Mouse (Mus musculus) neural tube, embryonic 12.5 days (tissue): Measurements from ENCODE around the gene Crp. TPM values are rescaled to one million over a fixed set of nuclear protein-coding genes. Genes with fewer than 3 reads are reported as not detected.

Source experiments
- ATAC-seq: fragments of 200-750 bp; cut with Nextera tagmentation; 2 replicates; pipeline ENCODE4 v1.8.0; 2017; ENCODE audit warnings: low read depth, mild to moderate bottlenecking, moderate TSS enrichment, moderate library complexity; ENCODE audit not compliant: low FRiP score
- H3K27ac ChIP-seq: fragments of 300-500 bp; sonication (generic); 2 replicates; pipeline ENCODE4 v1.5.1; 2016
- H3K27me3 ChIP-seq: fragments of 300-500 bp; sonication (generic); replicated peaks from 2 replicates; pipeline ENCODE4 v1.6.1; 2016; ENCODE audit warnings: mild to moderate bottlenecking
- H3K36me3 ChIP-seq: fragments of 300-500 bp; sonication (generic); 2 replicates; pipeline ENCODE4 v1.6.1; 2016; ENCODE audit warnings: mild to moderate bottlenecking
- H3K4me1 ChIP-seq: fragments of 300-500 bp; sonication (generic); 2 replicates; pipeline ENCODE4 v1.6.1; 2016
- H3K4me2 ChIP-seq: fragments of 300-500 bp; sonication (generic); replicated peaks from 2 replicates; pipeline ENCODE4 v1.6.1; 2016; ENCODE audit warnings: mild to moderate bottlenecking
- H3K4me3 ChIP-seq: fragments of 300-500 bp; sonication (generic); 2 replicates; pipeline ENCODE4 v1.5.1; 2016
- H3K9ac ChIP-seq: fragments of 300-500 bp; sonication (generic); 2 replicates; pipeline ENCODE4 v1.6.1; 2016; ENCODE audit warnings: mild to moderate bottlenecking
- H3K9me3 ChIP-seq: fragments of 300-500 bp; sonication (generic); 2 replicates; pipeline ENCODE4 v1.6.1; 2016; ENCODE audit warnings: mild to moderate bottlenecking
- WGBS: fragments of 180-500 bp; shearing (Covaris S2); methylation state at CpG from one replicate; pipeline ENCODE4 v1.1.7; 2016; 5-methylcytosine and 5-hydroxymethylcytosine counted together
- polyA plus RNA-seq: library from polyadenylated mRNA; unstranded; fragments of >200 nt; fragmentation: Nextera tagmentation; extraction: Ambion mirVana; gene quantifications from 2 replicates; pipeline ENCODE4 v1.2.1, GENCODE M21; 2016

The Crp gene
- polyA plus RNA-seq, result 1.7 and 1.8 TPM in 2 replicates

DNA sequence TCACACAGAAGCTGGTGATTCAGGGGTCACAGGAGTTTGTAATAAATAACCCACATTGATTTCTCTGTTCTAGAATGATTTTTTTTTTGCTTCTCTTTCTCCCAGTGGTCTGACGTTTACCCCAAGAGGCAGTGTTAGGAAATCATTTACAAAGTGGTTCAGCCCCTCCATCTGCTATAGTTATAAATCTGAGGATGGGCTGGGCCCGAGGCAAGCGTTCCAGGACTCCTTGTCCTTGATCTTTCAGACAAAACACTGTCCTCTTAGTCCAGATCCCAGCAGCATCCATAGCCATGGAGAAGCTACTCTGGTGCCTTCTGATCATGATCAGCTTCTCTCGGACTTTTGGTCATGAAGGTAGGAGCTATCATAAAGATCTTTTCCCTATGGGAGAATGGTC lies at the start of gene Crp:
TSS of gene Crp (plus strand) at position 212 of the 400 bp plus-strand sequence.
- H3K4me3 ChIP-seq, result no peak within 1 kb of the TSS
- no peaks in the 10 kb centered on the region for H3K4me1 ChIP-seq
- no peak for ATAC-seq
- no peaks in the 10 kb centered on the region for H3K36me3 ChIP-seq
- H3K9ac ChIP-seq, result no peak within 1 kb of the TSS
- WGBS, result 54% methylated on average over 4 of the region's 4 CpGs
- H3K9me3 ChIP-seq, result no peaks in the 10 kb centered on the region
- no peak within 1 kb of the TSS for H3K4me2 ChIP-seq
- no peak within 1 kb of the TSS for H3K27ac ChIP-seq
- no peaks in the 10 kb centered on the region for H3K27me3 ChIP-seq

- H3K9me3 ChIP-seq, result no peaks in the 10 kb centered on the region
- H3K4me2 ChIP-seq, result no peak overlapping the region
- H3K9ac ChIP-seq, result no peak overlapping the region
- H3K36me3 ChIP-seq, result no peaks in the 10 kb centered on the region
- H3K4me1 ChIP-seq, result no peaks in the 10 kb centered on the region
- no peak for ATAC-seq
- H3K4me3 ChIP-seq, result no peak overlapping the region
- no peak overlapping the region for H3K27ac ChIP-seq
- no peaks in the 10 kb centered on the region for H3K27me3 ChIP-seq
- 87% methylated on average over 9 of the region's 9 CpGs for WGBS
Observed at GRCm38 (mm10) chr1:172649396-172649795, 48.5 kb upstream of the Crp start.

GRCm38 (mm10) chr1:172650519-172651287 lies 47.2 kb upstream of the Crp start:
- H3K4me2 ChIP-seq, result no peak overlapping the region
- no peaks in the 10 kb centered on the region for H3K4me1 ChIP-seq
- H3K9ac ChIP-seq, result no peak overlapping the region
- 62% methylated on average over 8 of the region's 8 CpGs for WGBS
- H3K4me3 ChIP-seq, result no peak overlapping the region
- H3K27me3 ChIP-seq, result no peaks in the 10 kb centered on the region
- no peaks in the 10 kb centered on the region for H3K9me3 ChIP-seq
- H3K27ac ChIP-seq, result no peak overlapping the region
- H3K36me3 ChIP-seq, result no peaks in the 10 kb centered on the region
- ATAC-seq, result no peak

GRCm38 (mm10) chr1:172651288-172651987 lies 46.4 kb upstream of the Crp start:
- WGBS, result 80% methylated on average over 10 of the region's 10 CpGs
- Histone ChIP-seq H3K4me1 (no peaks in the 10 kb centered on the region), H3K4me3 (no peak overlapping the region), H3K4me2 (no peak overlapping the region), H3K27me3 (no peaks in the 10 kb centered on the region), H3K9me3 (no peaks in the 10 kb centered on the region), H3K9ac (no peak overlapping the region), H3K36me3 (no peaks in the 10 kb centered on the region), H3K27ac (no peak overlapping the region)
- no peak for ATAC-seq

DNA sequence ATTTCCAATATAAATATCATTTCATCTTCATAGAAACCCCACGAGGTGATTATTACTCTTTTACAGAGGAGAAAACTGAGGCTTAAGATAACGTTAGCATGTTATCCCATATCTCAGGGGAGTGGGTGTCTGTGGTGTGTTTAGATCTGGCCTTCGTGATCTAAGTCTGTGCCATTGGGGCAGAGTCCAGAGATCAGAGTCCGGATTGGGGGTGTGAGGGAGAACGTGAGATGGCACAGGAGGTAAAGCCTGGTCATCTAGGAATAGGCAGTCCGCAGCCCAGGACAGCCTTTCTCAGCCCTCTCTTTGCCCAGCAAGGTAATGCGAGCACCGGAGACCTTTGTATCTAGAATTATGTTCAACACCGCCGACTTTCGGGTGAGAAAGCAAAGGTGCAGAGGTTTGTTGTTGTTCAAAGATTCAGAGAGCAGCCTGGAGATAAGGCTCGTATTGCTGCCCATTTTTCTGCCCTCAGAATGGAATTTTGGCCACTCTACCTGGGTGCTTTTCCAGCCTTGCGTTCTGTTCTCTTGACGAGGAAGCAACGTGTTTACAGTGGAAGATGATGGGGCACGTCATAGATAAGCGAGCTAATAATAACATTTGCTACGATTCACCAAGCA lies 45.7 kb upstream of the Crp start:
- 89% methylated on average over 18 of the region's 18 CpGs for WGBS
- Histone ChIP-seq H3K4me1 (no peaks in the 10 kb centered on the region), H3K27me3 (no peaks in the 10 kb centered on the region), H3K4me2 (no peak overlapping the region), H3K36me3 (no peaks in the 10 kb centered on the region), H3K4me3 (no peak overlapping the region), H3K9me3 (no peaks in the 10 kb centered on the region), H3K27ac (no peak overlapping the region), H3K9ac (no peak overlapping the region)
- ATAC-seq, result no peak

DNA sequence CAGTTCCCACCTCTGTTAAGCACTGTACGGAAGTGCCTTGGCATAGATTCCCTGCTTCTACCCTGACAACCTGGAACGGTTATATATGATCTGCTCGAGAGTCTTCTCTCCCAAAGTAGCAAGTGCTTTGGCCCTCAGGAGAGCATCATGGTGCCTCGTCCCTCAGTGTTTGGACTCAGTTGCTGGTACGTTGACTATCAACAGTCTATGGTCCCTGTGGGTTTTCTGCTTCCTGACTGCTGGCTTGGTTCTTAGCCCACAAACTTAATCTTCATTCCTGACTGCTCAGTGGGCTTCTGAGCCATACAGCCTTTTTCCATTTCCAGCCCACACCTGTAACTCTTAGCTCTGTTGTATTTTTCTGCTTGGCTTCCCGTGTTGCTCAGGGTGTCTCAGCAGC lies 44.0 kb upstream of the Crp start:
- Histone ChIP-seq H3K9ac (no peak overlapping the region), H3K9me3 (no peaks in the 10 kb centered on the region), H3K27me3 (no peaks in the 10 kb centered on the region), H3K27ac (no peak overlapping the region), H3K4me1 (no peaks in the 10 kb centered on the region), H3K36me3 (no peaks in the 10 kb centered on the region), H3K4me2 (no peak overlapping the region), H3K4me3 (no peak overlapping the region)
- ATAC-seq, result no peak
- 79% methylated on average over 6 of the region's 6 CpGs for WGBS

GRCm38 (mm10) chr1:172657266-172657665 lies 40.6 kb upstream of the Crp start:
- no peaks in the 10 kb centered on the region for H3K9me3 ChIP-seq
- no peak overlapping the region for H3K4me2 ChIP-seq
- H3K27me3 ChIP-seq, result no peaks in the 10 kb centered on the region
- 59% methylated on average over 3 of the region's 3 CpGs for WGBS
- no peak overlapping the region for H3K27ac ChIP-seq
- no peak overlapping the region for H3K4me3 ChIP-seq
- no peaks in the 10 kb centered on the region for H3K4me1 ChIP-seq
- H3K9ac ChIP-seq, result no peak overlapping the region
- ATAC-seq, result no peak
- no peaks in the 10 kb centered on the region for H3K36me3 ChIP-seq

DNA sequence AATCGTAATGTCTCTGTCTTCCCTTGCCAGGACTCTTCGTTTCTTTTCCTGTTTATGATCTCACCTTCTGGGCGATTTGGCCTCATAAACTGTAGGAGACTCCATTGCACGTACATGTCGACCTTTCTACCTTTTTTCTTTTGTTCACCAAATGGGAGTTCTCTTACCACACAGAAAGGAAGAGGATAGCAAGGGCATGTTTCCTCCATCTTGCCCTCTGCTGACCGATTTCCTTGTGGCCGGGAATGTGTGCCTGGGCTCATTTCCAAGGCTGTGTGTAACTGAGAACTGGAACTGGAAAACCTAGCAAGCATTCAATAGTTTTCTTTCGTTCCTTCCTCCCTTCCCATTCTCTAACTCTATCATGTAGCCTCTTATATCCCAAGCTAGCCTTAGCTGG lies 38.2 kb upstream of the Crp start:
- Histone ChIP-seq H3K9ac (no peak overlapping the region), H3K4me1 (no peaks in the 10 kb centered on the region), H3K4me3 (no peak overlapping the region), H3K36me3 (no peaks in the 10 kb centered on the region), H3K4me2 (no peak overlapping the region), H3K27me3 (no peaks in the 10 kb centered on the region), H3K27ac (no peak overlapping the region), H3K9me3 (no peaks in the 10 kb centered on the region)
- 86% methylated on average over 8 of the region's 8 CpGs for WGBS
- no peak for ATAC-seq

DNA sequence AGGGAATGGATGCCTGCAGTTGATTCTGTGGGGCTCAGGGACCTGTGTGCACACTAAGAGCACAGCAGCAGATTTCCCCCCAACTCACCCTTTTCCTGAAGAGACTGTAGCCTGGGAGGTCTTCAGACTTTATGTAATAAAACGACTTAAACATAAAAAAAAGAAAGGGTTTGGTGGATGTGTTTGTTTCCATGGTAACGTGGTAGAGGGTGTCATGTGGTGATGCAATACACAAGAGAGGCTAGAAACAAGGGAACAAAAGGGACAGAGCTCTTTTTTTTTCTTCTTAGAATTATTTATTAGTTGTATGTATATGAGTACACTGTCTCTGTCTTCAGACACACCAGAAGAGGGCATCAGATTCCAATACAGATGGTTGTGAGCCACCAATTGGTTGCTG lies 32.4 kb upstream of the Crp start:
- no peaks in the 10 kb centered on the region for H3K9me3 ChIP-seq
- WGBS, result 66% methylated on average over 2 of the region's 2 CpGs
- no peaks in the 10 kb centered on the region for H3K36me3 ChIP-seq
- H3K4me2 ChIP-seq, result no peak overlapping the region
- no peaks in the 10 kb centered on the region for H3K27me3 ChIP-seq
- ATAC-seq, result no peak
- H3K4me3 ChIP-seq, result no peak overlapping the region
- no peak overlapping the region for H3K9ac ChIP-seq
- no peaks in the 10 kb centered on the region for H3K4me1 ChIP-seq
- H3K27ac ChIP-seq, result no peak overlapping the region

GRCm38 (mm10) chr1:172667597-172667996 lies 30.3 kb upstream of the Crp start:
- WGBS, result 64% methylated on average over 6 of the region's 6 CpGs
- no peak for ATAC-seq
- H3K4me2 ChIP-seq, result no peak overlapping the region

GRCm38 (mm10) chr1:172670716-172671115 lies 27.1 kb upstream of the Crp start:
- no peaks in the 10 kb centered on the region for H3K4me1 ChIP-seq
- no peak overlapping the region for H3K4me3 ChIP-seq
- H3K9me3 ChIP-seq, result no peaks in the 10 kb centered on the region
- ATAC-seq, result no peak
- H3K27ac ChIP-seq, result no peak overlapping the region
- no peak overlapping the region for H3K9ac ChIP-seq
- no peaks in the 10 kb centered on the region for H3K36me3 ChIP-seq
- no peaks in the 10 kb centered on the region for H3K27me3 ChIP-seq
- WGBS, result 92% methylated on average over 1 of the region's 1 CpGs
- H3K4me2 ChIP-seq, result no peak overlapping the region

More at GRCm38 (mm10) chr1:172667597-172667996, 30.3 kb upstream of the Crp start:
- no peaks in the 10 kb centered on the region for H3K27me3 ChIP-seq
- no peaks in the 10 kb centered on the region for H3K36me3 ChIP-seq
- H3K9ac ChIP-seq, result no peak overlapping the region
- no peaks in the 10 kb centered on the region for H3K4me1 ChIP-seq
- H3K9me3 ChIP-seq, result no peaks in the 10 kb centered on the region
- no peak overlapping the region for H3K27ac ChIP-seq
- no peak overlapping the region for H3K4me3 ChIP-seq

DNA sequence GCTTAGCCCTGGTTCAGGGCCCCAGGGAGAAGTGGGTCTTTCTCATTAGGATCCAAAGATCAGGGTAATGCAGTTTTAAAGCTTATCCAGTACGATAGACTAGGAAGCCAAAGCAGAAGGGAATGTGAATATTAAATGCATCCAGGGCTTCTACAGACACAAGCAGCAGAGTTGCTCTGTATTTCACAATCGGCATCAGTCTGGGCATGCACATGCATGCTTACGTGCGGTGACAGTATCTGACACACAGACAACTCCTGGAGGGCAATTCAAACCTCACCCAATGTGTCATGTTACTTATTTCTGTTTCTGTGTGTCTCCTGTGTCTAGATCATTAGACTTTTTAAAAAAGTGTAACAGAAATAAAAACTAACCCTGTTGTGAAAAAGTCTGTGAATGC lies 17.1 kb upstream of the Crp start:
- Histone ChIP-seq H3K4me3 (no peak overlapping the region), H3K27me3 (no peaks in the 10 kb centered on the region), H3K36me3 (no peaks in the 10 kb centered on the region), H3K9ac (no peak overlapping the region), H3K4me1 (no peaks in the 10 kb centered on the region), H3K27ac (no peak overlapping the region), H3K9me3 (no peaks in the 10 kb centered on the region), H3K4me2 (no peak overlapping the region)
- ATAC-seq, result no peak
- 83% methylated on average over 4 of the region's 4 CpGs for WGBS
